Mouse (Mus musculus): ENCODE data around the gene Cyp24a1.

GRCm38 (mm10) chr2:170450933-170451332 is 46.0 kb downstream of the Cyp24a1 start:
- no peak for TF ChIP-seq HCFC1 (IDR thresholded peaks at IDR 0.05; ENCODE audit: borderline replicate concordance, insufficient read depth, low read length)
- TF ChIP-seq ZC3H11A (IDR thresholded peaks at IDR 0.05; ENCODE audit: borderline replicate concordance, low read depth, low read length): peak; percentile 90
- no peak for TF ChIP-seq ZNF384 (IDR thresholded peaks at IDR 0.05; ENCODE audit: low read depth, low read length)
